Mouse (Mus musculus): ENCODE data around the gene Hoxd1. TPM values are rescaled to one million over a fixed set of nuclear protein-coding genes. Genes with fewer than 3 reads are reported as not detected.

The Hoxd1 gene
- total and polyA plus RNA-seq, 2 experiments, result not detected

DNA sequence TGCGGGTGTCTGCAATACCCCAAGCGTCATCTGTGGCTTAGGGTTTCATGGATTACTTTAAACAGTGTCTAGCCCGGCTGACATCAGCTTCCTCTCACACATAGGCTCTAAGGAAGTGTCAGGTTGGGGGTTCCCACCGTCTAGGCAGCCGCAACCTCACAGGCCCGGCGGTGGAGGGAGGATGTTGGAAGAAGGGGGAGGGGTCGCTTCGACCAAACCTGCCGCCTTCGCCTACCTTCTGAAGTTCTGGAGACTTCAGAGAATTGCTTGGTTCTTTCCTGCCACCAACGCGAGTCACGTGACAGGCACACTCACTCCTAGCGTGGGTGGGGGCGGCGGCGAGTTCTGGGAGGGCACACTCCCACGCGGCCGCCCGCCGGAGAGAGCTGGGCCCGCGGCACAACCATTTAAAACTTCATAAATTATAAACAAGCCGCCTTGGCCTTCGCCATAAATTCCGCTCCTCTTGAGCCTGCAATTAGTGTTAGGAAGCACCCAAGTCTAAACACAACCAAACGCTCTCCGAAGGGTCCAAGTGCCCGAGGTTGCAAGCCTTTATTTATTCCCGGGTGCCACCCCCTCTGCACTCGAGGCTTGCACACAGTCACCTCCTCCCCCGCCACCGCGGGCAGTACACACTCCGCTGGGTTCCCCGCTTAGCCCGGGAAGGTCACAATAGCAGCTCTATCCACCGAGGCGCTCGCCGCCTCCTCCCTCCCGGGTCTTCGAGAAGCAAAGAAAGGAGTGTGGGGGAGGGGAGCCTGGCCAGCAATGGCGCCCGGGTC lies 13.3 kb upstream of the Hoxd1 start:
- no peaks in the 10 kb centered on the region for H3K36me3 ChIP-seq (ENCODE audit: control insufficient read depth, insufficient read depth, low read length)
- H3K4me1 ChIP-seq (ENCODE audit: control insufficient read depth, insufficient read depth, low read length), result no peaks in the 10 kb centered on the region
- peaks cover 48% of the 10 kb centered on the region for H3K27me3 ChIP-seq (ENCODE audit: control insufficient read depth, insufficient read depth, low read length)
- no peak overlapping the region for H3K9ac ChIP-seq (ENCODE audit: low read depth, low read length)
- TF ChIP-seq POLR2A (IDR thresholded peaks at IDR 0.05; ENCODE audit: extremely low read depth, insufficient read depth, low read length), result no peak
- TF ChIP-seq CTCF (IDR thresholded peaks at IDR 0.05; ENCODE audit: low read depth, low read length), result no peak
- 3% methylated on average over 47 of the region's 47 CpGs for WGBS
- H3K79me2 ChIP-seq (ENCODE audit: control insufficient read depth, insufficient read depth, low read length), result no peaks in the 10 kb centered on the region
- no peak overlapping the region for H3K27ac ChIP-seq (replicated peaks; ENCODE audit: insufficient read depth, low read depth, low read length)
- H3K4me3 ChIP-seq (ENCODE audit: insufficient read depth, low read depth, low read length), result no peak overlapping the region
- DNase-seq (ENCODE audit: extremely low read depth, low read depth, low spot score), result no peak

DNA sequence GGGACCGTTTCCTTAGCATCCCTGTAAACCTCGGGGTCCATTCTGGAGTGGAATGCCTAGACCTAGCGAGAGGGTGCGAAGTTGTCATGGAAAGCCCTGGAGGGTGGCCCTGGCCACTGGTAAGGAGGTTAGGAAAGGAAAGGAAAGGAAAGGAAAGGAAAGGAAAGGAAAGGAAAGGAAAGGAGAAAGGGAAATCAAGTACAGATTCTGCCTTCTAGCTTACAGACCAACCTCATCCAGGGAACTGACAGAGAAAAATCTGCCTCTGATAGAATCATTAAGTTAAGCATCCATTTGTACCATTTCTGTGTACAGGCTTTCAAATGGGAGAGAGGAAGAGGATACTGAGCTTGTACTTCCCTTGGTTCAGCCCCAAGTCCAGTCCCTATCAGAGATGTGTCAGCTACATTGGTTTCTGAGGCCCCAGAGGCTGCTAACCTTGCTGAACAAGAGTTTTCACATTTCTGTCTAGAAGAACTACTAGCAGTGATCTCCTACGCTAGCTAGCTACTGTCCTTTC lies 12.0 kb upstream of the Hoxd1 start:
- Histone ChIP-seq H3K9ac (ENCODE audit: low read depth, low read length) (no peak overlapping the region), H3K4me3 (ENCODE audit: insufficient read depth, low read depth, low read length) (no peak overlapping the region), H3K27me3 (ENCODE audit: control insufficient read depth, insufficient read depth, low read length) (peaks cover 47% of the 10 kb centered on the region), H3K79me2 (ENCODE audit: control insufficient read depth, insufficient read depth, low read length) (no peaks in the 10 kb centered on the region), H3K27ac (replicated peaks; ENCODE audit: insufficient read depth, low read depth, low read length) (no peak overlapping the region), H3K36me3 (ENCODE audit: control insufficient read depth, insufficient read depth, low read length) (no peaks in the 10 kb centered on the region), H3K4me1 (ENCODE audit: control insufficient read depth, insufficient read depth, low read length) (no peaks in the 10 kb centered on the region)
- no peak for TF ChIP-seq POLR2A (IDR thresholded peaks at IDR 0.05; ENCODE audit: extremely low read depth, insufficient read depth, low read length)
- no peak for TF ChIP-seq CTCF (IDR thresholded peaks at IDR 0.05; ENCODE audit: low read depth, low read length)
- DNase-seq (ENCODE audit: extremely low read depth, low read depth, low spot score), result no peak
- WGBS, result 23% methylated on average over 5 of the region's 5 CpGs

DNA sequence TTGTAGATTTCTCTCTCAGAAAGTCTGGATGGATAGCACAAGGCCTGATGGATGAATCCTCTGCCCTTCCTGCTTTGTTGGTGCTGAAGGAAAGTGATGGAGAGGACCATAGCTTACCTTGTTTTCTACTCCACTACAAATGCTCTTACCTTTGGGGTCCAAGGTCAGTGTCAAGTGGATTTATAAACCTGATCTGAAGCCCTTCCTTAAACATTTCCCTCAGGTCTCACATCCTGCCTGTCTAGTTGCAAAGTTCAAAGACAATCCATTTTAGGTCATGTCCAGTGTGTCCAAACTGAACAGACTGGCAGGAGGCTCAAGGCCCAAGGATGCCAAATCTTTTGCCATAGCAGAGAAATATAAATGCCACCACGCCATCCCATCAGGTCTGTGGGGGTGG lies 10.9 kb upstream of the Hoxd1 start:
- H3K4me1 ChIP-seq (ENCODE audit: control insufficient read depth, insufficient read depth, low read length), result no peaks in the 10 kb centered on the region
- no peaks in the 10 kb centered on the region for H3K36me3 ChIP-seq (ENCODE audit: control insufficient read depth, insufficient read depth, low read length)
- 55% methylated on average over 1 of the region's 1 CpGs for WGBS
- no peak overlapping the region for H3K4me3 ChIP-seq (ENCODE audit: insufficient read depth, low read depth, low read length)
- H3K27ac ChIP-seq (replicated peaks; ENCODE audit: insufficient read depth, low read depth, low read length), result no peak overlapping the region
- peaks cover 37% of the 10 kb centered on the region for H3K27me3 ChIP-seq (ENCODE audit: control insufficient read depth, insufficient read depth, low read length)
- no peak for DNase-seq (ENCODE audit: extremely low read depth, low read depth, low spot score)
- no peak overlapping the region for H3K9ac ChIP-seq (ENCODE audit: low read depth, low read length)
- TF ChIP-seq POLR2A (IDR thresholded peaks at IDR 0.05; ENCODE audit: extremely low read depth, insufficient read depth, low read length) (no peak), CTCF (IDR thresholded peaks at IDR 0.05; ENCODE audit: low read depth, low read length) (no peak)
- no peaks in the 10 kb centered on the region for H3K79me2 ChIP-seq (ENCODE audit: control insufficient read depth, insufficient read depth, low read length)

DNA sequence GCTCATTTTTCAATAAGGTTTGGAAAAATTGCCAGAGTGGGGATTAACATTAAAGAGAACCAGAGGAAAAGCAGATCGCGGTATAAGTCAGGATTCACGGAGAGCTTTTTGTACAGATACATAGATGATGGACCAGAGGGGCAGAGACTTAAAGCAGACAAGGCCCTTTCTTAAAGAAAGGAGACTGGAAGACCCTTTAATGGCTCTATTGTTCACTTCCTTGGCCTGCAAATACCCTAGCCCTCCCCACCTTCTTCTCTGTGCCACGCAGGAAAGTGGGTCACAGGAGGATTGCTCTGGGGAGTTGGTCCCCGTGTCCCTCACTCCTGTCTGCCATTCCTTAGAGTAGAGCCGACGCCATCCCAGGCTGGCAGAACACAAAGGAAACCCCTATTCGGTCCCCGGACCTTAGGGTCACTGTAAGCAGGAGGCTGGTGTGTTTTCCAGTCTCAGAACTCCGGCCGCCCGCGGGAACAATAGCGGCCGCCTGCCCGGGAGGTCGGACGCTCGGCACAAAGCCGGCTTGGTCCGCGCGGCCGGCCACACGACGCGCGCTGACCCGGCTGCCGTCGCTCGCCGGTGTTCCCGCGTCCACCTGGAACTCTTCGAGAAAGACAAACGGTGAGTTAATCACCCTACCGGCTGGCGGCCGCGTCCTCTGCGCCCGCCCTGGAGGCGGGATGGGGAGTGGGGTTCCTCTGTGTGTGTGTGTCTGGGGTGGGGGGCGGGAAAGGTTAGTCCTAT lies 10.2 kb upstream of the Hoxd1 start:
- Histone ChIP-seq H3K4me3 (ENCODE audit: insufficient read depth, low read depth, low read length) (no peak overlapping the region), H3K79me2 (ENCODE audit: control insufficient read depth, insufficient read depth, low read length) (no peaks in the 10 kb centered on the region), H3K27ac (replicated peaks; ENCODE audit: insufficient read depth, low read depth, low read length) (no peak overlapping the region), H3K4me1 (ENCODE audit: control insufficient read depth, insufficient read depth, low read length) (no peaks in the 10 kb centered on the region), H3K9ac (ENCODE audit: low read depth, low read length) (no peak overlapping the region), H3K27me3 (ENCODE audit: control insufficient read depth, insufficient read depth, low read length) (peaks cover 36% of the 10 kb centered on the region), H3K36me3 (ENCODE audit: control insufficient read depth, insufficient read depth, low read length) (no peaks in the 10 kb centered on the region)
- TF ChIP-seq CTCF (IDR thresholded peaks at IDR 0.05; ENCODE audit: low read depth, low read length) (no peak), POLR2A (IDR thresholded peaks at IDR 0.05; ENCODE audit: extremely low read depth, insufficient read depth, low read length) (no peak)
- no peak for DNase-seq (ENCODE audit: extremely low read depth, low read depth, low spot score)
- 3% methylated on average over 45 of the region's 45 CpGs for WGBS

DNA sequence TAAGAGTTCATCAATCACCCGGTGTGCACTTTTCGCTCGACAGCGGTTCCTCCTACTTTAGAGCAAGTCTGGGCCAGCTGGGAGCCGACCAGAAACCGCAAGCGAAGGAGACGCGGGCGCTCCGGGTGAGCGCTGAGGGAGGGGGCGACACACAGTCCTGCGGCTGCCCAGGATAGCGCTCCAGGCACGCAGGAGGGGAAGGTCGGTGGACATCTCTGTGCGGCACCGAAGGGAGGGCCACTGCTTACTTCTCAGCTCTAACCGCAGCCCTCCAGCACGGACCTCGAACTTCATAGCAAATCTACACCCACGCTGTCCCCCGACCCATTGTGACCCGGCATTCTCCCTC lies 9.6 kb upstream of the Hoxd1 start:
- no peaks in the 10 kb centered on the region for H3K36me3 ChIP-seq (ENCODE audit: control insufficient read depth, insufficient read depth, low read length)
- no peak for DNase-seq (ENCODE audit: extremely low read depth, low read depth, low spot score)
- H3K79me2 ChIP-seq (ENCODE audit: control insufficient read depth, insufficient read depth, low read length), result no peaks in the 10 kb centered on the region
- H3K9ac ChIP-seq (ENCODE audit: low read depth, low read length), result no peak overlapping the region
- no peak overlapping the region for H3K4me3 ChIP-seq (ENCODE audit: insufficient read depth, low read depth, low read length)
- no peak overlapping the region for H3K27ac ChIP-seq (replicated peaks; ENCODE audit: insufficient read depth, low read depth, low read length)
- WGBS, result 3% methylated on average over 25 of the region's 25 CpGs
- H3K27me3 ChIP-seq (ENCODE audit: control insufficient read depth, insufficient read depth, low read length), result peaks cover 36% of the 10 kb centered on the region
- no peaks in the 10 kb centered on the region for H3K4me1 ChIP-seq (ENCODE audit: control insufficient read depth, insufficient read depth, low read length)
- no peak for TF ChIP-seq POLR2A (IDR thresholded peaks at IDR 0.05; ENCODE audit: extremely low read depth, insufficient read depth, low read length)
- no peak for TF ChIP-seq CTCF (IDR thresholded peaks at IDR 0.05; ENCODE audit: low read depth, low read length)
